Mouse (Mus musculus) spleen, postnatal 0 days (tissue): ENCODE measurements around the gene I830077J02Rik. TPM values are rescaled to one million over a fixed set of nuclear protein-coding genes. Genes with fewer than 3 reads are reported as not detected.

Experiments
- polyA plus RNA-seq: library from polyadenylated mRNA; unstranded; fragments of >200 nt; fragmentation: Nextera tagmentation; extraction: Ambion mirVana; gene quantifications from 2 replicates; pipeline ENCODE4 v1.2.1, GENCODE M21; 2015

The I830077J02Rik gene
- 9.4 and 11.1 TPM in 2 replicates for polyA plus RNA-seq

GRCm38 (mm10) chr3:105932240-105933071, at the start of gene I830077J02Rik:
TSS of gene I830077J02Rik (minus strand) at chr3:105932664.

DNA sequence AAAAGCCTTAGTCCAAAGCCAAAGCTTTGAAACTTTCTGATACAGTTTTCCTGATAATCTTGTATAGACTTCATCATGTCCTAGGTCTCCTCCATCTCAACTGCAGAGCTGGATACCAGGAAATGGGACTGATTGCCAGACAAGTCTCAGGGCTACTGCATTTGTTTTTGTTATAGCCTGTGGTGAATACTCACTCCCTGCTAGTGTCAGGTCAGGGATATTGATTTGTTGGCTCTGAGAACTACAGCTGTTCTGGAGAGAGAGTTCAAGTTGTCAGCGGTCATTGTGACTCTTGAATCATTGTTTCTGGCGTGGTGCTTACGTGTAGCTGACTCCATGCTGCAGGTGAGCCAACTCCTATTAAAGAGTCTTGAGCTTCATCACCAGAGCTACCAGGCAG, 40.9 kb upstream of the I830077J02Rik start, which contains the start of gene Ovgp1:
Gene Ovgp1, plus strand, starts transcription at position 301 of the 400 bp plus-strand sequence.

GRCm38 (mm10) chr3:105959999-105960398, 27.5 kb upstream of the I830077J02Rik start, which contains the start of gene Atp5f1:
TSS of gene Atp5f1 (minus strand) at chr3:105960099.

DNA sequence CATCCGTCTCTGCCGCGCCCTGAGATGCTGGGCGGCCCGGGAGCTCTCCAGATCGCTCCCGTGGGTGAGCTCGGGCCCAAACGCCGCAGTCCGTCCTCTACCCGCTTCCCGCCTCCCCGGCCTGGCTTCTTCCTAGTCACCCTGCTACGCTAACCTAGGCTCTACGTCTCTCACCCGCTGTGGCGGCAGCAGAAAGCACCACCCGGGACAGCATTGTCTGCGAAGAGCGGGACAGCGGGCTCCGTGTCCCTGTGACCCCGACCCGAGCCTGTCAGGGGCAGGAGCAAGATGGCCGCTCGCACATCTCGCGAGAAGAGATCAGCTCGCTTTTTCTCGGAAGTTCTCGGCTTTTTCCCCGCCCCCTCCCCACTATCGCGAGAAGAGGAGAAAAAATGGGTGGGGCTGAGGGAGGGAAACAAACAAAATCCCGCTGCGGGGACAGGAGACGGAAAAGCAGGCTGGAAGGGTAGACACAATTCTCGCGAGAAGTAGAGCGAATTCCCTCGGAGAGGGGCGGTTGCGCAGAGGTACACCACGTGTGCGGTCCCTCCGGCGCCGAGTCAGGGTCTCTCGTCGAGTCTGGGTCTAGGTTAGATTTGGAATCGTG, 26.6 kb upstream of the I830077J02Rik start, which contains the start of gene Wdr77:
Gene Wdr77, plus strand, starts transcription at position 396 of the 607 bp plus-strand sequence.

Other genes starting within 250 kb of the I830077J02Rik start
- gene Ddx20, start 245.1 kb downstream of the I830077J02Rik start, polyA plus RNA-seq, result 19.1 and 21.1 TPM in 2 replicates
- gene Inka2, start 228.1 kb downstream of the I830077J02Rik start, polyA plus RNA-seq, result 0.40 and 0.67 TPM in 2 replicates
- gene Rap1a, start 131.3 kb downstream of the I830077J02Rik start, polyA plus RNA-seq, result 140 and 142 TPM in 2 replicates
- 4.8 and 7.8 TPM in 2 replicates for gene Adora3, start 61.8 kb downstream of the I830077J02Rik start, polyA plus RNA-seq
- gene Tmigd3, start 61.8 kb downstream of the I830077J02Rik start, polyA plus RNA-seq, result 0.45 and 0.67 TPM in 2 replicates
- gene Wdr77, start 26.7 kb upstream of the I830077J02Rik start, polyA plus RNA-seq, result 44.3 and 54.8 TPM in 2 replicates
- gene Atp5f1, start 27.4 kb upstream of the I830077J02Rik start, polyA plus RNA-seq, result 313 and 317 TPM in 2 replicates
- gene Ovgp1, start 41.0 kb upstream of the I830077J02Rik start, polyA plus RNA-seq, result 1.8 and 2.1 TPM in 2 replicates
- not detected in 2 replicates for gene Pifo, start 82.0 kb upstream of the I830077J02Rik start, polyA plus RNA-seq
- 0.51 and 0.66 TPM in 2 replicates for gene Chil5, start 100.2 kb upstream of the I830077J02Rik start, polyA plus RNA-seq
- not detected in 2 replicates for gene Chia1, start 180.6 kb upstream of the I830077J02Rik start, polyA plus RNA-seq
- gene Chil3, start 234.9 kb upstream of the I830077J02Rik start, polyA plus RNA-seq, result 51.0 and 68.1 TPM in 2 replicates